Mouse (Mus musculus) activated CD4-positive, CD25-positive, alpha-beta regulatory T cell, adult 4 months (primary cell): ENCODE results near the gene Rdh5. TPM values are rescaled to one million over a fixed set of nuclear protein-coding genes. Genes with fewer than 3 reads are reported as not detected.

Experiments used
- polyA plus RNA-seq, 2 experiments: library from polyadenylated mRNA; unstranded; fragments of 100-300 nt; shearing (Covaris generic); gene quantifications; one replicate each; pipeline ENCODE4 v1.2.1; 2017

Rdh5 gene
- polyA plus RNA-seq, 2 experiments from 2014 or later = 5.7 to 8.9 TPM

Other genes starting within 250 kb of the Rdh5 start
- 10 to 100 TPM; 15.3 to 17.9 TPM for gene Suox, start 248.8 kb downstream of the Rdh5 start, polyA plus RNA-seq
- gene Rab5b, start 226.6 kb downstream of the Rdh5 start, polyA plus RNA-seq = 10 to 100 TPM; 50.7 to 59.5 TPM
- gene Pmel, start 218.7 kb downstream of the Rdh5 start, polyA plus RNA-seq = 1 to 10 TPM; 2.6 to 5.7 TPM
- gene Cdk2, start 217.9 kb downstream of the Rdh5 start, polyA plus RNA-seq = 10 to 100 TPM; 24.0 to 29.2 TPM
- gene Dgka, start 178.0 kb downstream of the Rdh5 start, polyA plus RNA-seq = 100 to 1,000 TPM; 269 to 295 TPM
- gene Pym1, start 175.0 kb downstream of the Rdh5 start, polyA plus RNA-seq = 10 to 100 TPM; 64.1 to 79.7 TPM
- gene Mmp19, start 132.0 kb downstream of the Rdh5 start, polyA plus RNA-seq = not detected
- 10 to 100 TPM; 54.4 to 68.5 TPM for gene Dnajc14, start 118.8 kb downstream of the Rdh5 start, polyA plus RNA-seq
- 1 to 10 TPM; 3.3 to 3.4 TPM for gene Tmem198b, start 118.5 kb downstream of the Rdh5 start, polyA plus RNA-seq
- gene Sarnp, start 105.6 kb downstream of the Rdh5 start, polyA plus RNA-seq = 100 to 1,000 TPM; 192 to 229 TPM
- 10 to 100 TPM; 75.6 to 87.1 TPM for gene Ormdl2, start 101.2 kb downstream of the Rdh5 start, polyA plus RNA-seq
- 1 to 10 TPM; 5.0 to 5.6 TPM for gene Gdf11, start 31.2 kb downstream of the Rdh5 start, polyA plus RNA-seq
- under 1 TPM; 0.69 to 0.92 TPM for gene Cd63, start 21.9 kb downstream of the Rdh5 start, polyA plus RNA-seq
- 100 to 1,000 TPM; 218 to 252 TPM for gene Bloc1s1, start 1.1 kb upstream of the Rdh5 start, polyA plus RNA-seq
- gene Itga7, start 10.9 kb upstream of the Rdh5 start, polyA plus RNA-seq = 1 to 10 TPM; 2.9 to 6.1 TPM
- not detected for gene Mettl7b, start 38.1 kb upstream of the Rdh5 start, polyA plus RNA-seq
- gene Olfr9, start 66.5 kb upstream of the Rdh5 start, polyA plus RNA-seq = not detected
- gene Olfr763, start 87.9 kb upstream of the Rdh5 start, polyA plus RNA-seq = not detected
- not detected for gene Olfr764-ps1, start 117.0 kb upstream of the Rdh5 start, polyA plus RNA-seq
- gene Olfr765, start 127.1 kb upstream of the Rdh5 start, polyA plus RNA-seq = not detected
- not detected for gene Olfr766-ps1, start 146.1 kb upstream of the Rdh5 start, polyA plus RNA-seq
- under 1 TPM in 1 of 2 experiments, not detected in 1; 0.09 TPM for gene Olfr767, start 160.0 kb upstream of the Rdh5 start, polyA plus RNA-seq
- not detected for gene Olfr768, start 176.5 kb upstream of the Rdh5 start, polyA plus RNA-seq
- gene Olfr769, start 195.0 kb upstream of the Rdh5 start, polyA plus RNA-seq = under 1 TPM in 1 of 2 experiments, not detected in 1; 0.21 TPM
- not detected for gene Olfr770, start 216.1 kb upstream of the Rdh5 start, polyA plus RNA-seq
- gene Olfr771, start 241.9 kb upstream of the Rdh5 start, polyA plus RNA-seq = not detected